Mouse (Mus musculus) liver (tissue): Measurements from ENCODE around the gene 1190007I07Rik.
"Not testable (repeated sequence)": the region's sequence is repeated elsewhere in the genome, so short reads cannot be mapped to it uniquely, and the experiment has no call there.

ENCODE experiments used
- DNase-seq: peaks from one replicate; pipeline ENCODE4 v3.0.0-alpha.2; 2020; ENCODE audit warnings: mixed read lengths

The 1190007I07Rik gene

DNA sequence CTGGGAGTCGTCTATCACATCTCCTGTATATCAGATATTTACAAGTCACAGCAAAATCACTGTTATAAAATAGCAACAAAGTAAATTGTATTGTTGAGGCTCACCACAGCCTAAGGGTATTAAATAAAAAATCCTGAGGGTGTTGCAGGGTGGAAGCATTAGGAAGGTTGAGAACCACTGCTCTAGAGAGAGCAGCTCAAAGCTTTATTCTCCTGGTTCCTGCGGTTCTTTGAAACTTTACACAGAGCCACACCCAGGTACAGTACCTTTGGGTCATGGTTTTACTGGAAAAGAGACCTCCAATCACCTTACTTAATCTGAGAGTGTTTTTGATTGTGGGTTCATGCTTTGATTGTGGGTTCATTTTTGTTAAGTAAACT is 515 bp upstream of the 1190007I07Rik start:
- not testable (repeated sequence) for DNase-seq

GRCm38 (mm10) chr10:82622235-82622634 is 793 bp downstream of the 1190007I07Rik start:
- DNase-seq, result no peak

DNA sequence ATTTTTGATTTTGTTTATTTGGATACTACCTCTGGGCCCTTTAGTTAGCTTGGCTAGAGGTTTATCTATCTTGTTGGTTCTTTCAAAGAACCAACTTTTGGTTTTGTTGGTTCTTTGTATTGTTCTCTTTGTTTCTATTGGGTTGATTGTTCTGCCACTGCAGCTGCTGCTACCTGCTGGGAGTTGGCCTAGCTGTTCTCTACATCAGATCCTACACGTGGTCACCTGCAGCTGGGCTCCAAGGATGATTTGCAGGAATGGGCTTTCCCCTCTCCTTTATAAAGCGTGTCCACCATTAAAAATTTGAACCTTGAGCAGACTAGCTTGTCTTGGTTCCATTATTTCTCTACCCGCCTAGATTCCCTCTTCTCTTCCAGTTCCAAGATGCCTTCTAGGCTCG is 28.6 kb downstream of the 1190007I07Rik start:
- not testable (repeated sequence) for DNase-seq

- DNase-seq, result not testable (repeated sequence)
Measured at GRCm38 (mm10) chr10:82589673-82590072, 33.4 kb downstream of the 1190007I07Rik start.

DNA sequence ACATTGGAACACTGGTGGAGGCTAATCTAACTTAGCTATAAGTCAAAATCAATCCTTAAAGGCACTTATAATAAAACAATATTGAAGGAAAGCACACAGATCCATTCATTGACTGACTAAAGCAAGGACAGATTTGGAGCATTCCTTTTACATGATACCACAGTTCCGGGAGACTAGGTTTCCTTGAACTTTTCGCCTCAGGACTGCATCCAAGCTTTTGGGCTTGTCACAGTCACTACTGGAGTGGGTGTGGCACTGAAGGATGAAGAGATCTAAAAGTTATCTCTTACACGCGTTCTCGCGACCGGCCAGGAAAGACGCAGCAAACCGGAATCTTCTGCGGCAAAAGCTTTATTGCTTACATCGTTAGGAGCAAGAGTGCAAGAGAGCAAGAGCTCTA is 51.9 kb downstream of the 1190007I07Rik start:
- DNase-seq, result not testable (repeated sequence)
